Mouse (Mus musculus) adrenal gland, adult 2 months (tissue): ENCODE measurements around the gene Eif4enif1. TPM values are rescaled to one million over a fixed set of nuclear protein-coding genes. Genes with fewer than 3 reads are reported as not detected.

Source experiments
- DNase-seq: peaks from one replicate; pipeline ENCODE4 v3.0.0; 2021
- polyA plus RNA-seq: library from polyadenylated mRNA; depleted of rRNA; stranded (reverse); fragments of >200 nt; gene quantifications from 2 replicates; pipeline ENCODE4 v1.2.3, GENCODE M21; 2012
- total RNA-seq, 2 experiments: library from RNA; stranded (reverse); gene quantifications; 2 replicates each; pipeline ENCODE4 v1.2.3; 2021

The Eif4enif1 gene
- total and polyA plus RNA-seq, 3 experiments = 25.8 to 67.1 (median 55.4) TPM

- DNase-seq = no peak
Measured at GRCm38 (mm10) chr11:3267133-3267532, 64.9 kb downstream of the Eif4enif1 start.

DNA sequence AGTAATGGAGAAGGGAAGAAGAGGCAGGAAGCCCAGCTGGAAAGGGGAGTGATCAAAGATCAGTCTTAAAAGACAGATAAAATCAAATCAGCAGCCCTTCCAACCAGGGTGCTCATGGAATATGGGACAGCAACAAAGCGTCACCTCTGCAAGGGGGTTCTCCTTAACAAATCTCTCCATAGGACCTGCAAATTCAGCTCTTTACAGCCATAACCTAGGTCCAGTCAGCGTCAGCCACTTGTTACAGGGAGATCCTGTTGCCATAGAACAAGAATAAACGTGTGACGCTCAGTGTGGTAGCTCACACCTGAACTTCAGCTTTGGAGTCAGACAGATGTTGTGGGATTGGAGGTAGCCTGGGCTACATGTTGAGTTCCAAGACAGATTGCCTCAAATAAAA is 67.0 kb downstream of the Eif4enif1 start:
- DNase-seq = no peak

- no peak for DNase-seq
Measured at GRCm38 (mm10) chr11:3278351-3278750, 76.2 kb downstream of the Eif4enif1 start.

- no peak for DNase-seq
Measured at GRCm38 (mm10) chr11:3279729-3280128, 77.5 kb downstream of the Eif4enif1 start.

DNA sequence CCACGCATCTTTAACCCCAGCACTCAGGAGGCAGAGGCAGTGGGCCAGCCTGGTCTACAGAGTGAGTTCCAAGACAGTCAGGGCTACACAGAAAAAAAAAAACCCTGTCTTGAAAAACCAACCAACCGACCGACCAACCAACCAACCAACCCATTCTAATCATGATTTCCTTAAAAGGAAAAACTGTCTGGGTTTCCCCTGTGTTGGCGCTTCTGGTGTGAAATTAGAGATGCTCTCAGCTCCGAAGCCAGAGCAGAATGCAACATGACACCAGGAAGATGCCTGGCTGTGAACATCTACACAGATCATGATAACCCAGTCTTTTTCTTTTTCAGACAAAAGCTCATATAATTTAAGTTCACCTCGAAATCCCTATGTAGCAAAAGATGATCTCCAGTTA is 80.7 kb downstream of the Eif4enif1 start:
- no peak for DNase-seq

DNA sequence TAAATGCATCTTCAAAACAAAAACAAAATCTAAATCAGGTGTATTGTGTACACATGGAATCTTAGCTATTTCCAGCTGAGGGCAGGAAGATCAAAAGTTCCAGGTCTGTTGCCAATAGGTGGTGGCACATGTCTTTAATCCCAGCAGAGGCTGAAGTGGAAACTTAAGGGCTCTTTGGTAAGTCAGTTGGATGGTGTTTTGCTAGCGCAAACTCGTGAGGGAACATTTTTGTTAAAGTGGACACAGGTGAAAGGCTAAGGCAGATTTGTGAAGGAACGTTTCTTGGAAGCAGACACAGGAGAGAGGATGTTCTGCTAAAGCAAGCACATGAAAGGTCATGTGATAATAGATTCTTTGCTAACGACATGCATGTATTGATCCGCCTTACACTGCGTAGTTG is 81.5 kb downstream of the Eif4enif1 start:
- DNase-seq = no peak

DNA sequence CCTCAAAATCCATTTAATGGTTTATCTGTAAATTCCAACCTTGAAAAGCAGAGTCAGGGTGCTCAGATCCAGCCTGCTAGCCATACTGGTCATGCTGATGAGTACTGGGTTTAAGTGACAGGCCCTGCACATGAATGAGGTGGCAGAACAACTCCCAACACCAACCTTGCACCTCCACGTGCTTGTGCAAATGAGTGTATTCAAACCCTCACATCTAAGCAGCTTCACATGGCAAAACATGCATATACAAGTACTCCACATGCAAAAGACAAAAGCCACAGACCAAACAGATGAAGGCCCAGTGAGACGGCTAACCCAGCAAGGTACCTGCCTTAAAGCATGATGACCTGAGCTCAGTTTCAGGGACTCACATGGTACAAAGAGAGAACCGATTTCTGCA is 83.7 kb downstream of the Eif4enif1 start:
- DNase-seq = no peak

DNA sequence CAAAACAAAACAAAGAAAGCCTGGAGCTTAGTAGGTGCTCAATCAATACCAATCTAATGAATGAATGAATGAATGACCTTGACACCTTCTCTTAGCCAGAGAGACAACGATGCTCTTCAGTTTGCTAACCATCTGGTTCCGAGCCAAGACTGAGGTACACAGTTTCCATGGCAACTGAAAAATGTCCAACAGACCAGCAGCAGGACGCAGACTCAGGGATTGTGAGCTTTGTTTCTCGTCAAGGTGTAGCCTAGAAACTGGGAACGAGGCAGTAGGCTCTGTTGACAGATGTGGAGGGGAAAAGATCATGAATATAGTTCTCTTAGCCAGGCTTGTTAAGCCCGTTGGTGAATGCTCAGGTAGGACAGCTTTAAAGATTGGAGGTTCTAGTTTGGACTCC is 84.9 kb downstream of the Eif4enif1 start:
- DNase-seq = no peak

DNA sequence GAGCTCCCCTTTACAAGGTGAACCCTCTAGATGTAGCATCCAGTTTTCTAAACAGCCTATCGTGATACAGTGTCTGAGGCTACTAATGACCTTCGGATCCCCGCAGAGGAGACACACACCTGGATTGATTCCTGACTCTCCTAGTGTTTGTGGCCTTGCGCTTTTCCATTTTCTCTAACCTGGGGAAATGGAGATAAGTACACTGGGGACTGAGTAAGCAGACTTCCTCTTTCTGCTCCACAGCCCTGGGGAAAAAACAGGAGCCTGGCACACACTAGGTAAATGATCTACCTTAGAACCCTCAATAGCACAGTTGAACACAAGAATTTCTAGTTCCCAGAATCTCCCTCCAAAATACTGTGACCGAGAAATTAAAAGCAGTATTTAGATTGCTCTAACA is 85.7 kb downstream of the Eif4enif1 start:
- DNase-seq = no peak

GRCm38 (mm10) chr11:3288521-3289301 is 86.5 kb downstream of the Eif4enif1 start, which contains the start of gene Patz1:
TSS of gene Patz1 (plus strand) at chr11:3288874.
- DNase-seq = peak; percentile 77

GRCm38 (mm10) chr11:3289302-3289802 is 87.2 kb downstream of the Eif4enif1 start:
- DNase-seq = peak; percentile 85

DNA sequence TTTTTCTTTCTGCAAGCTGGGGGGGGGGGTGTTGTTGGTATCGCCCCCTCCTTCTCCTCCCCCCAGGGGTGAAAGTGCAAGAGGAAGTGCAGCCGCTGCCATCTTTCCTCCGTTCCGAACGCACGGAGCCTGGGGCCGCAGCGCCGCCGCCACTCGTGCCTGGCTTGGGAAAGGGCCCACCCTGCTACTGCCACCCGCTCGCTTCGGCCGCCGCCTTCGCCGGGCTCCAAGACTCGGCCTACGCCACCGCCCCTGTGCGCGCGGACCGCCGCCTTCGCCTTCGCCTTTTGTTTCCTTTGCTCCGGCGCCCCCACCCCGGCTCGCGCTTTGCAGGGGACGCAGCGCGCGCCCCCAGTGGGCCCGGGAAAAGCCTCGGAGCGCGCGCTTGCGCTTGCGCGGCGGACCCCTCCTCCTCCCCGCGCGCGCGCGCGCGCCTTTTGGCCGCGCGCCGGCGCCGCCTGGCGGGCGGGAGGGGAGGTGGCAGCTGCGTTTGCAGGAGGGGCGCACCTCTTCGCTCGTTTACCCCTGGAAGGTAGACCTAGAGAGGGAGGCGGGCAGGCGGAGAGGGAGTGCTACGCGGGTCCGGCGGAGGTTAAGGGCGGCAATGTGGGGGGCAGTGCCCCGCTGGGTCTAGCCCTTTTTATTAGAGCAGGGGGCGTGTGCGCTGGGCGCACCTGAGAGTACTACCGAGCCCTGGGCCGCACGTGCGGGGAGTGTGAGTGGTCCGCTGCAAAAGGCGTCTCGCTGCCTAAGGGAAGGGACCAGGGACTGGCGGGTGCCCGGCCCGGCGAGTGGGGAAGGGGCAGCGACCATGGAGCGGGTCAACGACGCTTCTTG is 87.8 kb downstream of the Eif4enif1 start:
- DNase-seq = peak; percentile 89

GRCm38 (mm10) chr11:3290640-3291310 is 88.6 kb downstream of the Eif4enif1 start:
- DNase-seq = peak; percentile 62

DNA sequence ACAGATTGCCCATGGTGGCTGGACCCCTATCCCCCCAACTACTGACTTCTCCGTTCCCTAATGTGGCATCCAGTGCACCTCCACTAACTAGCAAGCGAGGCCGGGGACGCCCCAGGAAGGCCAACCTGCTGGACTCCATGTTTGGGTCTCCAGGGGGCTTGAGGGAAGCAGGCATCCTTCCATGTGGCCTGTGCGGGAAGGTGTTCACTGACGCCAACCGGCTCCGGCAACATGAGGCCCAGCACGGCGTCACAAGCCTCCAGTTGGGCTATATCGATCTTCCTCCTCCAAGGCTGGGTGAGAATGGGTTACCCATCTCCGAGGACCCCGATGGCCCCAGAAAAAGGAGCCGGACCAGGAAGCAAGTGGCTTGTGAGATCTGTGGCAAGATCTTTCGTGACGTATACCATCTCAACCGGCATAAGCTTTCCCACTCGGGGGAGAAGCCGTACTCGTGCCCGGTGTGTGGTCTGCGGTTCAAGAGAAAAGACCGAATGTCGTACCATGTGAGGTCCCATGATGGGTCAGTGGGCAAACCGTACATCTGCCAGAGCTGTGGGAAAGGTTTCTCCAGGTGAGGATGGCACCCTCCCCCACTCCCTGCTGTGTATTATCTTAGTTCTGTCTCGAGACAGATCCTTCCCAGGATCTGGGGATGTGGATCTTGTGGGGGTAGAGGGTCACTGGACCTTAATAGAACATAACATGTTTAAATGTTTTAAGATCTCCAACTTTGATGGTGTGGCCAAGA is 89.3 kb downstream of the Eif4enif1 start:
- DNase-seq = peak; percentile 23

- peak; percentile 45 for DNase-seq
Measured at GRCm38 (mm10) chr11:3292062-3292421, 89.8 kb downstream of the Eif4enif1 start.

DNA sequence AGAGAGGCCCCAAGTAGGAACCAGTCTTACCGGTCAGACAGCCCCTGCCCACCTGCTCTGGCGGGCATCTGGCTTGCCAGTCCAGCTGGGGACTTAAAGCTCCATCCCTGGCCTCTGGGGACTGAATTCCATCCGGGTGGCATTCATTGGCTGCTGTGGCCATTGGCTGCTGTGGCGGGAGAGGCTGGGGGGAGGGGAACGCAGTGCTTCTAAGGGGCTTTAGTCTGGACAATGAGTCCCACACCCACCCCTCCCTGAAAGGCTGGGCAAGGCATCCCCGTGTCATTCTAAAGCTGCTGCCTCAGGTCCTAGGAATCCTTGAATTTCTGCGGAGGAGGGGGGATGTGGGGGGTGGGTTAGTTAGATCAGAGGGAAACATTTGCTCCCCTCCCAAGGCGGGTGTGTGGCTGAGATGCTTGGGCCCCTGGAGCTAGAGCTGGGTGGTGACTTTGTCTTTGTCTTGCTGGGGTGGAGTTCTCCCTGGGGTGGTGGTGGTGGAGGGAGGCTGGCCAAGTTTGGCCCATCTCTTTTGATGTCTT is 90.6 kb downstream of the Eif4enif1 start:
- no peak for DNase-seq

- DNase-seq = no peak
Measured at GRCm38 (mm10) chr11:3293361-3293760, 91.2 kb downstream of the Eif4enif1 start.
